Mouse (Mus musculus) heart, postnatal 4 days (tissue): ENCODE results near the gene Tbata. TPM values are rescaled to one million over a fixed set of nuclear protein-coding genes. Genes with fewer than 3 reads are reported as not detected.
A peak's percentile ranks its signal among the peaks of the same experiment; 100 is the strongest.

ENCODE experiments used
- DNase-seq: peaks from one replicate; pipeline ENCODE4 v3.0.0; 2021
- microRNA-seq, 2 experiments: library from miRNA; unstranded; fragments of <30 nt; microRNA quantifications; one replicate each; pipeline ENCODE4 v1.2.0; 2021 to 2022
- total RNA-seq, 2 experiments: library from RNA; stranded (reverse); gene quantifications; 2 replicates each; pipeline ENCODE4 v1.2.3; 2021

The Tbata gene
- total RNA-seq, 2 experiments from 2014 or later = not detected

- peak; percentile 77 for DNase-seq
These were observed 40.0 kb downstream of the Tbata start for GRCm38 (mm10) chr10:61211743-61212142.

GRCm38 (mm10) chr10:61212817-61213216 is 41.1 kb downstream of the Tbata start:
- no peak for DNase-seq

GRCm38 (mm10) chr10:61215658-61216057 is 43.9 kb downstream of the Tbata start:
- peak; percentile 27 for DNase-seq

DNA sequence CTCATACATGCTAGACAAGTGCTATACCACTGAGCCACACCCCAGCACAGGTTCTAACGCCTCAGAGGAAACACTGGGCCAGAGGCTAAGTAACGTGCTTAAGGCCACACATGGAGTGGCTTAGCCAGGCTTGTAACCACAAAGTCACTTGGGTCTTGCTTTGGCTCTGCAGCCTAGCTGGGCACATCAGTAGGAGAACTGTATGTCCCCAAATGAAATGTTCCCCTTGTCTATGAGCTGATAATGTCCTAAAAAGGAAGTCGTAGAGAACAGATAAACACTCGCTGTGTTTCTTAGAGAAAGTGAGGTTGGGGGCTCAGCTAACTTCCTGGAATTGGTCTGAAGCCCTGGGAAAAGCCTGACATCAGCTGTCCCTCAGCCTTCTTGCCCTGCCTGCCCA is 44.4 kb downstream of the Tbata start:
- DNase-seq = no peak

GRCm38 (mm10) chr10:61219318-61219717 is 47.6 kb downstream of the Tbata start:
- no peak for DNase-seq

GRCm38 (mm10) chr10:61225694-61226093 is 53.9 kb downstream of the Tbata start:
- DNase-seq = no peak

DNA sequence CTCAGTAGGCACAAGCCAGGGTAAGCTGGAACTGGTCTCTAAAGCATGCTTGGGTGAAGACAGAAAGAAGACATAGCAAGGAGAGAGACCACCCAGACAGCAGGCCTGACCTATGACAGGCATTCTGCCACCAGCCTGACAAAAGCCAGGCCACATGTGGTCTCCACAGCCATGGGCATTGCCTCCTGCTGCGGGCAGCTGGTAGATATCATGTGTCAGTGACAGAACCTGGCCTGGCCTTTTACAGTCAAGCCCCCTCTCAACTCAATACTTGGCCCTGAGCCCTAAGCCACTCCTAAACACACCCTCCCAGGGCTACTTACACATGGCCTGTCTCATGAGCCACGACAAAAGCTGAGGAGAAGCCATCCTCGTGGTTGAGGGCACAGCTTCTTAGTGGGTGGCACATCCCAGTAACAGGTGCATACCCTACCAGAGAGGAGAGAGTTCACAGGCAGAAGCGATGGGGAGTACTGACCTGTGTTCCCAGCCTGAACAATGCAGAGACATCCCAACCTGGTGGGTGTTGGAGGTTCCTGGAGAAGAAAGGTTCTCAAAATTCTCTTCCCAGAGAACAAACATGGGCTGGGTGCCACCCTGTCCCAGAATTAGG is 55.1 kb downstream of the Tbata start:
- peak; percentile 60 for DNase-seq

DNA sequence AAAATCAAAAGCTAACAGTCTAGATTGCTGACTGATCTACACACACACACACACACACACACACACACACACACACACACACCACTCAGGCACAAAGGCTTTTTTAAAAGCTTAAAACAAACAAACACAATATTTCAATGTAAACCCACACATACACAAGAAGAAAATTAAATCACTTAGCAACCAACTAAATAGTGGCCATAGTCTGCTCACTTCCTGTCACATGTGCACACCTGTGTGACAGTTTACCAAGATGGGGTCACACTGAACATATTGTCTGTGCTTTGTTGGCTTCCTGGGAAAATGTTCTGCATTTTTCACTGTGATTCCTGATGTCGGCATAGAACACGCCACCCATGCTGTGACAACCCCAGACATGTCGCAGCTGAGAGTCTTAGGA is 60.0 kb downstream of the Tbata start:
- no peak for DNase-seq

- DNase-seq = no peak
These were observed 61.3 kb downstream of the Tbata start for GRCm38 (mm10) chr10:61232858-61233567.

DNA sequence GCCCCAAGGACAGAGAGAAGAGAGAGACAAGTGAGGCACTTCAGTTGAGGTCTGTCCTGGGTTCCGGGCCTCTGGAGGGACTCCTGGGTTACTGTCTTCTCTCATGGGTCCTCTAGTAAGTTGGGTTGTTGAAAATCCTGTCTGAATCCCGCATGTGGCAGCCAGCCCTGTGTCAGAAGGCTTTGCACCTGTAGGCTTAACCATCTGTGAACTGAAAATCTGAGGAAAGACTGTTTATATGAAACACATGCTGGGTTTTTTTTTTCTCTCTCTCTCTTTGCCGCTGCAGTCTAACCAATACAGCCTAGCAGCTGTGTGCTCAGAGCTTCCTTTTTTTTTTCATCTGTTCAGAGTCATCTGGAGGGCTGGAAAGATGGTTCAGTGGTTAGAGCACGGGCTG is 62.6 kb downstream of the Tbata start:
- no peak for DNase-seq

DNA sequence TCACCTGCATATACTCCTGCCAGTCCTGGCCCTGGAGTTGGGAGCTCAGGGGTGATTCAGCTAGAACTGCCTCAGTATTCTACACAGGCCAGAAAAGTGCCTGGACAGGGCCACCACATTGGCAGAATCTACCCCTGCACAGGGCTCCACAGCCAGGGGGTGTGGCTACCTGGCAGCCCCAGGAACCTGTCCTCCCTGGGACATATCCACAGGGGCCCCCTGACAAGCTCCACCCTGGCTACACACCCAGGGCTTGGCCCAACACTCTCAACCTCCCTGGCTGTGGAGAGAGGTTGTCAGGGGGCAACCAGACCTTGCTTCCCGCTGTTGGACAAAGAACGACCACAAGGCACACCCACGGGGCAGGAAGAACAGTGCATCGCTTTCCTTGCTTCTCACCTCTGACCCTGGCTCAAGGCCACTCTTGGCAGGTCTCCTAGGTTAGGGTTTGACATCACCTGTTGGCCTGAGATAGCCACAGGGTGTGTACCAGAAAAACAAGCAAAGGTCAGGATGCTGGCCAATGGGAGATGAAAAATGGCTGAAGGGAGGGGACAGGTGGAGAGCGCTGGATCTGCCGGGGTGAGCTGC is 64.0 kb downstream of the Tbata start:
- DNase-seq = no peak

- no peak for DNase-seq
These were observed 65.1 kb downstream of the Tbata start for GRCm38 (mm10) chr10:61236683-61237390.

- no peak for DNase-seq
These were observed 65.6 kb downstream of the Tbata start for GRCm38 (mm10) chr10:61237391-61237785.

Small RNA genes within 50 kb of the gene (microRNA-seq; reads per million reads assigned to microRNA genes)
- 0 reads per million in 2 experiments for gene Gm44308

Other genes with a start within 250 kb of the Tbata start
- gene Pcbd1, start 82.6 kb upstream of the Tbata start, total RNA-seq = 10 to 100 TPM; 20.8 to 21.8 TPM
- 10 to 100 TPM; 26.2 to 29.3 TPM for gene Sgpl1, start 24.3 kb upstream of the Tbata start, total RNA-seq
- gene Adamts14, start 101.5 kb downstream of the Tbata start, total RNA-seq = 1 to 10 TPM; 6.9 to 7.5 TPM
- gene Prf1, start 125.9 kb downstream of the Tbata start, total RNA-seq = under 1 TPM in 1 of 2 experiments, not detected in 1; 0.09 TPM
- gene Pald1, start 211.6 kb downstream of the Tbata start, total RNA-seq = 10 to 100 TPM; 38.1 to 38.9 TPM
- gene Nodal, start 246.0 kb downstream of the Tbata start, total RNA-seq = under 1 TPM; 0.24 to 0.32 TPM